Mouse (Mus musculus): ENCODE data around the gene Dhx35. TPM values are rescaled to one million over a fixed set of nuclear protein-coding genes. Genes with fewer than 3 reads are reported as not detected.

The Dhx35 gene
- polyA plus RNA-seq, 1 experiment from 2014 or later = 16.3 TPM

Other genes starting within 250 kb of the Dhx35 start
- gene Slc32a1, start 184.0 kb upstream of the Dhx35 start, polyA plus RNA-seq (2016; fragmentation: Nextera tagmentation; extraction: Ambion mirVana) = 3.5 and 4.4 TPM in 2 replicates
- gene Actr5, start 169.9 kb upstream of the Dhx35 start, polyA plus RNA-seq (2016; fragmentation: Nextera tagmentation; extraction: Ambion mirVana) = 20.3 and 20.5 TPM in 2 replicates
- 4.2 and 4.5 TPM in 2 replicates for gene Ppp1r16b, start 129.4 kb upstream of the Dhx35 start, polyA plus RNA-seq (2016; fragmentation: Nextera tagmentation; extraction: Ambion mirVana)
- gene Fam83d, start 26.7 kb upstream of the Dhx35 start, polyA plus RNA-seq (2016; fragmentation: Nextera tagmentation; extraction: Ambion mirVana) = 29.2 and 30.9 TPM in 2 replicates

Measured in neural tube, embryonic 12.5 days (tissue).